Mouse (Mus musculus) stomach, postnatal 0 days (tissue): ENCODE measurements around the gene Rasa2. TPM values are rescaled to one million over a fixed set of nuclear protein-coding genes. Genes with fewer than 3 reads are reported as not detected.

Experiments used
- ATAC-seq: fragments of 200-750 bp; cut with Nextera tagmentation; 2 replicates; pipeline ENCODE4 v1.8.0; 2017; ENCODE audit not compliant: low FRiP score, low TSS enrichment
- DNase-seq: peaks from one replicate; pipeline ENCODE4 v3.0.0-alpha.2; 2016; ENCODE audit warnings: low spot score
- H3K27ac ChIP-seq: fragments of 300-500 bp; sonication (generic); replicated peaks from 2 replicates; pipeline ENCODE4 v1.5.1; 2014; ENCODE audit warnings: mild to moderate bottlenecking, control low read depth
- H3K27me3 ChIP-seq: fragments of 300-500 bp; sonication (generic); 2 replicates; pipeline ENCODE4 v1.6.1; 2014; ENCODE audit warnings: low read length; ENCODE audit not compliant: control insufficient read depth, insufficient read depth
- H3K36me3 ChIP-seq: fragments of 300-500 bp; sonication (generic); 2 replicates; pipeline ENCODE4 v1.6.1; 2014; ENCODE audit warnings: low read length, mixed read lengths; ENCODE audit not compliant: control insufficient read depth, insufficient read depth
- H3K4me1 ChIP-seq: fragments of 300-500 bp; sonication (generic); replicated peaks from 2 replicates; pipeline ENCODE4 v1.6.1; 2014; ENCODE audit warnings: antibody characterized with exemption; ENCODE audit not compliant: control insufficient read depth, insufficient read depth
- H3K4me2 ChIP-seq: fragments of 300-500 bp; sonication (generic); replicated peaks from 2 replicates; pipeline ENCODE4 v1.6.1; 2014; ENCODE audit warnings: low read depth, mild to moderate bottlenecking, control low read depth, moderate library complexity
- H3K4me3 ChIP-seq: fragments of 300-500 bp; sonication (generic); 2 replicates; pipeline ENCODE4 v1.5.1; 2014; ENCODE audit warnings: low read depth, low read length, control low read depth
- H3K9ac ChIP-seq: fragments of 300-500 bp; sonication (generic); 2 replicates; pipeline ENCODE4 v1.6.1; 2014; ENCODE audit warnings: mild to moderate bottlenecking, low read length, control low read depth, mixed read lengths
- H3K9me3 ChIP-seq: fragments of 300-500 bp; sonication (generic); 2 replicates; pipeline ENCODE4 v1.6.1; 2016; ENCODE audit warnings: low read length; ENCODE audit not compliant: control insufficient read depth
- CTCF ChIP-seq: IDR thresholded peaks from 2 replicates; pipeline ENCODE4 v1.5.1; 2016; ENCODE audit warnings: antibody characterized with exemption, low read depth, mild to moderate bottlenecking, moderate library complexity
- EP300 ChIP-seq: optimal IDR thresholded peaks from 2 replicates; pipeline ENCODE3; 2016; ENCODE audit warnings: antibody characterized with exemption
- WGBS: fragments of 180-500 bp; shearing (Covaris S2); extraction: QIAGEN DNeasy Blood & Tissue Kit; methylation state at CpG from one replicate; pipeline ENCODE4 v1.1.7; 2014; 5-methylcytosine and 5-hydroxymethylcytosine counted together
- polyA plus RNA-seq: library from polyadenylated mRNA; unstranded; fragments of >200 nt; fragmentation: Nextera tagmentation; extraction: Ambion mirVana; gene quantifications from 2 replicates; pipeline ENCODE4 v1.2.1, GENCODE M21; 2015

Rasa2 gene
- polyA plus RNA-seq, 1 experiment from 2014 or later = 12.5 TPM

- TF ChIP-seq EP300 (no peak), CTCF (no peak)
- WGBS = 79% methylated on average over 7 of the region's 7 CpGs
- no peak for ATAC-seq
- H3K27me3 ChIP-seq = no peaks in the 10 kb centered on the region
- H3K9ac ChIP-seq = no peak overlapping the region
- DNase-seq = no peak
- no peak overlapping the region for H3K4me3 ChIP-seq
- no peaks in the 10 kb centered on the region for H3K4me1 ChIP-seq
- no peak overlapping the region for H3K27ac ChIP-seq
- H3K4me2 ChIP-seq = no peak overlapping the region
- no peaks in the 10 kb centered on the region for H3K9me3 ChIP-seq
- H3K36me3 ChIP-seq = no peaks in the 10 kb centered on the region
These were observed 5.7 kb upstream of the Rasa2 start for GRCm38 (mm10) chr9:96637157-96637548.

- 55% methylated on average over 9 of the region's 9 CpGs for WGBS
These were observed 5.2 kb upstream of the Rasa2 start for GRCm38 (mm10) chr9:96636423-96637156.

GRCm38 (mm10) chr9:96635899-96636298, 4.5 kb upstream of the Rasa2 start:
- H3K36me3 ChIP-seq = no peaks in the 10 kb centered on the region
- no peak overlapping the region for H3K4me3 ChIP-seq
- H3K9me3 ChIP-seq = no peaks in the 10 kb centered on the region
- H3K4me1 ChIP-seq = no peaks in the 10 kb centered on the region
- TF ChIP-seq EP300 = no peak
- no peak for TF ChIP-seq CTCF
- no peaks in the 10 kb centered on the region for H3K27me3 ChIP-seq
- DNase-seq (no peak), ATAC-seq (no peak)
- H3K4me2 ChIP-seq = no peak overlapping the region
- H3K9ac ChIP-seq = no peak overlapping the region
- H3K27ac ChIP-seq = no peak overlapping the region
- WGBS = 56% methylated on average over 3 of the region's 3 CpGs

More at GRCm38 (mm10) chr9:96636423-96637156, 5.2 kb upstream of the Rasa2 start:
- Histone ChIP-seq H3K4me1 (no peaks in the 10 kb centered on the region), H3K9me3 (no peaks in the 10 kb centered on the region), H3K4me2 (no peak overlapping the region), H3K9ac (no peak overlapping the region), H3K27me3 (no peaks in the 10 kb centered on the region), H3K36me3 (no peaks in the 10 kb centered on the region), H3K27ac (no peak overlapping the region), H3K4me3 (no peak overlapping the region)
- DNase-seq = no peak
- no peak for ATAC-seq
- no peak for TF ChIP-seq EP300
- no peak for TF ChIP-seq CTCF

- ATAC-seq = peak; percentile 13; the same call in 1 of the 2 replicates
- TF ChIP-seq EP300 (no peak), CTCF (no peak)
These were observed 3.8 kb upstream of the Rasa2 start for GRCm38 (mm10) chr9:96635176-96635575.

GRCm38 (mm10) chr9:96633771-96634170, 2.4 kb upstream of the Rasa2 start:
- no peak for ATAC-seq
- TF ChIP-seq CTCF (no peak), EP300 (no peak)
- Histone ChIP-seq H3K27me3 (no peaks in the 10 kb centered on the region), H3K4me3 (no peak overlapping the region), H3K27ac (no peak overlapping the region), H3K9me3 (no peaks in the 10 kb centered on the region), H3K4me2 (no peak overlapping the region), H3K36me3 (no peaks in the 10 kb centered on the region), H3K4me1 (no peaks in the 10 kb centered on the region), H3K9ac (no peak overlapping the region)
- no peak for DNase-seq
- WGBS = 84% methylated on average over 2 of the region's 2 CpGs

More at GRCm38 (mm10) chr9:96635176-96635575, 3.8 kb upstream of the Rasa2 start:
- no peaks in the 10 kb centered on the region for H3K9me3 ChIP-seq
- no peak overlapping the region for H3K4me2 ChIP-seq
- no peaks in the 10 kb centered on the region for H3K4me1 ChIP-seq
- H3K4me3 ChIP-seq = no peak overlapping the region
- peak; percentile 76 for DNase-seq
- no peaks in the 10 kb centered on the region for H3K27me3 ChIP-seq
- H3K27ac ChIP-seq = no peak overlapping the region
- H3K9ac ChIP-seq = no peak overlapping the region
- WGBS = 42% methylated on average over 6 of the region's 6 CpGs
- H3K36me3 ChIP-seq = no peaks in the 10 kb centered on the region

GRCm38 (mm10) chr9:96632756-96633155, 1.3 kb upstream of the Rasa2 start:
- Histone ChIP-seq H3K4me1 (no peaks in the 10 kb centered on the region), H3K27ac (peak overlapping the region; percentile 99; the same call in 1 of the 2 replicates), H3K36me3 (no peaks in the 10 kb centered on the region), H3K27me3 (no peaks in the 10 kb centered on the region), H3K4me3 (no peak overlapping the region), H3K9ac (no peak overlapping the region), H3K9me3 (no peaks in the 10 kb centered on the region), H3K4me2 (no peak overlapping the region)
- TF ChIP-seq CTCF (no peak), EP300 (no peak)
- DNase-seq (no peak), ATAC-seq (no peak)
- 47% methylated on average over 7 of the region's 7 CpGs for WGBS
